Mouse (Mus musculus) spleen, adult 2 months (tissue): Measurements from ENCODE around the gene Rpp21. TPM values are rescaled to one million over a fixed set of nuclear protein-coding genes. Genes with fewer than 3 reads are reported as not detected.
A peak's percentile ranks its signal among the peaks of the same experiment; 100 is the strongest.

ENCODE experiments used
- DNase-seq, 2 experiments: peaks; one replicate each; pipeline versions ENCODE4 v3.0.0 to v3.0.0-alpha.2; 2012 to 2021; ENCODE audit warnings: low spot score in 2 of 2, low read depth in 1 of 2
- H3K27ac ChIP-seq: fragments of 200-500 bp; 2 replicates; pipeline ENCODE4 v1.5.1; 2012; ENCODE audit warnings: low read length, inconsistent platforms; ENCODE audit not compliant: insufficient read depth
- H3K27me3 ChIP-seq: fragments of 200-500 bp; 2 replicates; pipeline ENCODE4 v1.6.1; 2012; ENCODE audit warnings: mild to moderate bottlenecking, moderate library complexity, low read length, inconsistent platforms; ENCODE audit not compliant: control insufficient read depth, insufficient read depth
- H3K36me3 ChIP-seq: fragments of 200-500 bp; 2 replicates; pipeline ENCODE4 v1.6.1; 2012; ENCODE audit warnings: mild to moderate bottlenecking, low read length, inconsistent platforms; ENCODE audit not compliant: control insufficient read depth, insufficient read depth
- H3K4me1 ChIP-seq: fragments of 200-500 bp; 2 replicates; pipeline ENCODE4 v1.6.1; 2011; ENCODE audit warnings: inconsistent platforms; ENCODE audit not compliant: control insufficient read depth, insufficient read depth, insufficient read length
- H3K4me3 ChIP-seq: fragments of 200-500 bp; 2 replicates; pipeline ENCODE4 v1.5.1; 2011; ENCODE audit warnings: mild to moderate bottlenecking, inconsistent platforms; ENCODE audit not compliant: insufficient read depth, insufficient read length; ENCODE audit errors: extremely low read depth
- CTCF ChIP-seq: fragments of 200-500 bp; IDR thresholded peaks from 2 replicates; pipeline ENCODE4 v1.5.1; 2011; ENCODE audit warnings: mild to moderate bottlenecking, inconsistent platforms; ENCODE audit not compliant: insufficient read depth, insufficient read length, insufficient replicate concordance; ENCODE audit errors: extremely low read depth
- POLR2A ChIP-seq: fragments of 200-500 bp; IDR thresholded peaks from 2 replicates; pipeline ENCODE4 v1.6.1; 2011; ENCODE audit warnings: low read depth, low read length, inconsistent platforms
- WGBS: fragments of 180-500 bp; shearing (Covaris S2); methylation state at CpG from one replicate; pipeline ENCODE4 v1.1.7; 2018; 5-methylcytosine and 5-hydroxymethylcytosine counted together
- polyA plus RNA-seq: library from polyadenylated mRNA; depleted of rRNA; stranded (reverse); fragments of >200 nt; gene quantifications from 2 replicates; pipeline ENCODE4 v1.2.3, GENCODE M21; 2012; rRNA removed

Gene Rpp21
- polyA plus RNA-seq, 1 experiment = 59.9 TPM

- no peak for TF ChIP-seq CTCF
- TF ChIP-seq POLR2A = no peak
- 36% methylated on average over 3 of the region's 3 CpGs for WGBS
- H3K27me3 ChIP-seq = no peaks in the 10 kb centered on the region
- DNase-seq = no peak
- H3K4me1 ChIP-seq = no peaks in the 10 kb centered on the region; the same call in 1 of the 2 replicates
- H3K36me3 ChIP-seq = no peaks in the 10 kb centered on the region
- no peak overlapping the region for H3K4me3 ChIP-seq
- H3K27ac ChIP-seq = no peak overlapping the region
Measured at GRCm38 (mm10) chr17:36224451-36224850, 33.4 kb downstream of the Rpp21 start.

DNA sequence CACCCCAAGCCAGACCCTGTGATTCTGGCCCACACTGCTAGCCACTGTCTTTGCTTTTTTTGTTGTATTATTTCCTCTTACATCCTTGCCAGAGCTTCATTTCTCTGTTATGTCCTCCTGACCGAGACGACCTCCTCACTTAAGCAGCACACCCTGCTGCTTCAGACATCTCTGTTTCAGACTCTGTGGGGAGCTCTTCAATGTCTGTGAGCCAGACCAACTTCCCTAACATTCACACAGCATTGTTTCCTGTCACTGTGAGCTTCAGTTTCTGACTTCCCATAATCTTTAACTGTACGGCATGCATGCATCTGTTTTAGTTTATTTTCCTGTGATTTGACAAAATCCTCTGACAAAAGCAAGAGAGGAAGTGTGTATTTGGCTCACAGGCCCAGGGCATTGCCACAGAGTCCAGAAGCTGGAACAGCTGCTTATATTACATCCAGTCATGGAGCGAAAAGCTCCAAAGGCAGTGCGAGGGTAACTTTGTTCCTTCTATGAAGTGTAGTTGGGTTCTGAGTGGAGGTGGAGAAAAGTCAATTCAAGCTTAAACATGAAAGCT lies 39.2 kb downstream of the Rpp21 start:
- 38% methylated on average over 5 of the region's 5 CpGs for WGBS
- Histone ChIP-seq H3K36me3 (no peaks in the 10 kb centered on the region), H3K27me3 (peaks cover 12% of the 10 kb centered on the region), H3K4me3 (no peak overlapping the region), H3K4me1 (peaks cover 4% of the 10 kb centered on the region; the same call in 1 of the 2 replicates), H3K27ac (no peak overlapping the region)
- DNase-seq = no peak
- no peak for TF ChIP-seq POLR2A
- no peak for TF ChIP-seq CTCF

DNA sequence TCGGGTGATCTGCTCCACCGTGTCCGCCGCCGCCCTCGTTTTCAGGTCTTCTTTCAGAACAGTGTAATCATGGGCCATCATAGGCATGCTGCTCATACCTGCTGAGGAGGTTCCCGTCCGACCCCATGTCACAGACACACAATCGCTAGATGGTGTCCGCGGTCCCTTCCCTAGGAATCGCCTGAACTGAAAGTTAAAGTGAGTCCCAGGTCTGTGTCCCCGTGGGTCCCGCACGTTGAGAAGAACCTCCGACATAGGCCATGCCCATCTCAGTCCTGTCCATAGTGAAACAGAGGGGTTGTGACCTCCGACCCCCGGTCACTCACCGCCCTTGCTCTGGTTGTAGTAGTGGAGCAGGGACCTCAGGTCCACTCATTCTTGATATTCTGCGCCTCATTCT lies 42.3 kb downstream of the Rpp21 start:
- DNase-seq = no peak
- H3K27me3 ChIP-seq = peaks cover 12% of the 10 kb centered on the region
- 10% methylated on average over 20 of the region's 20 CpGs for WGBS

GRCm38 (mm10) chr17:36206846-36207245 lies 51.0 kb downstream of the Rpp21 start:
- TF ChIP-seq POLR2A = no peak
- no peak for TF ChIP-seq CTCF
- no peak for DNase-seq
- Histone ChIP-seq H3K27ac (no peak overlapping the region), H3K4me1 (peaks cover 4% of the 10 kb centered on the region; the same call in 1 of the 2 replicates), H3K36me3 (no peaks in the 10 kb centered on the region), H3K27me3 (peaks cover 4% of the 10 kb centered on the region; the same call in 1 of the 2 replicates), H3K4me3 (no peak overlapping the region)

More for the DNA sequence above, 42.3 kb downstream of the Rpp21 start:
- H3K4me3 ChIP-seq = no peak overlapping the region
- H3K27ac ChIP-seq = no peak overlapping the region
- TF ChIP-seq POLR2A (no peak), CTCF (no peak)
- H3K4me1 ChIP-seq = peaks cover 4% of the 10 kb centered on the region; the same call in 1 of the 2 replicates
- H3K36me3 ChIP-seq = no peaks in the 10 kb centered on the region

- Histone ChIP-seq H3K27me3 (peaks cover 4% of the 10 kb centered on the region; the same call in 1 of the 2 replicates), H3K4me1 (peaks cover 4% of the 10 kb centered on the region; the same call in 1 of the 2 replicates), H3K36me3 (no peaks in the 10 kb centered on the region), H3K4me3 (peak overlapping the region; percentile 71), H3K27ac (no peak overlapping the region)
- 2% methylated on average over 37 of the region's 41 CpGs for WGBS
- TF ChIP-seq CTCF = no peak
- TF ChIP-seq POLR2A = no peak
- DNase-seq = no peak
Measured at GRCm38 (mm10) chr17:36205862-36206261, 52.0 kb downstream of the Rpp21 start.

Other genes with a start within 250 kb of the Rpp21 start
- gene H2-T24, start 237.5 kb downstream of the Rpp21 start, polyA plus RNA-seq = 19.1 and 19.2 TPM in 2 replicates
- 344 and 382 TPM in 2 replicates for gene H2-T23, start 225.2 kb downstream of the Rpp21 start, polyA plus RNA-seq
- 60.3 and 61.9 TPM in 2 replicates for gene H2-T22, start 215.3 kb downstream of the Rpp21 start, polyA plus RNA-seq
- gene Gm6034, start 215.1 kb downstream of the Rpp21 start, polyA plus RNA-seq = 0.08 and 0.22 TPM in 2 replicates
- gene Gm11127, start 199.7 kb downstream of the Rpp21 start, polyA plus RNA-seq = 0.08 and 0.19 TPM in 2 replicates
- gene Gm19684, start 136.4 kb downstream of the Rpp21 start, polyA plus RNA-seq = 0.43 and 0.44 TPM in 2 replicates
- gene Gm7030, start 128.6 kb downstream of the Rpp21 start, polyA plus RNA-seq = not detected in 2 replicates
- 0.15 TPM in 1 of 2 replicates, not detected in the other for gene Gm8909, start 89.5 kb downstream of the Rpp21 start, polyA plus RNA-seq
- not detected in 2 replicates for gene H2-T3, start 67.8 kb downstream of the Rpp21 start, polyA plus RNA-seq
- 16.3 and 19.7 TPM in 2 replicates for gene Trim39, start 14.2 kb upstream of the Rpp21 start, polyA plus RNA-seq
- gene H2-M10.2, start 28.4 kb upstream of the Rpp21 start, polyA plus RNA-seq = not detected in 2 replicates
- gene H2-M10.1, start 68.1 kb upstream of the Rpp21 start, polyA plus RNA-seq = not detected in 2 replicates
- not detected in 2 replicates for gene H2-M10.3, start 110.3 kb upstream of the Rpp21 start, polyA plus RNA-seq
- gene H2-M10.4, start 204.3 kb upstream of the Rpp21 start, polyA plus RNA-seq = not detected in 2 replicates